Mouse (Mus musculus): ENCODE results near the gene Myocos.

- no peak for TF ChIP-seq POLR2A (IDR thresholded peaks at IDR 0.05; ENCODE audit: borderline replicate concordance, extremely low read depth, insufficient read depth, insufficient read length, poor library complexity, severe bottlenecking)
- TF ChIP-seq CTCF (IDR thresholded peaks at IDR 0.05; ENCODE audit: borderline replicate concordance, extremely low read depth, insufficient read depth, insufficient read length): no peak
Observed at GRCm38 (mm10) chr1:162648416-162648815, 9.6 kb downstream of the Myocos start.
